Mouse (Mus musculus): ENCODE data around the gene Fxyd7. TPM values are rescaled to one million over a fixed set of nuclear protein-coding genes. Genes with fewer than 3 reads are reported as not detected.

Fxyd7 gene
- polyA plus RNA-seq, 1 experiment, result 99.7 TPM

DNA sequence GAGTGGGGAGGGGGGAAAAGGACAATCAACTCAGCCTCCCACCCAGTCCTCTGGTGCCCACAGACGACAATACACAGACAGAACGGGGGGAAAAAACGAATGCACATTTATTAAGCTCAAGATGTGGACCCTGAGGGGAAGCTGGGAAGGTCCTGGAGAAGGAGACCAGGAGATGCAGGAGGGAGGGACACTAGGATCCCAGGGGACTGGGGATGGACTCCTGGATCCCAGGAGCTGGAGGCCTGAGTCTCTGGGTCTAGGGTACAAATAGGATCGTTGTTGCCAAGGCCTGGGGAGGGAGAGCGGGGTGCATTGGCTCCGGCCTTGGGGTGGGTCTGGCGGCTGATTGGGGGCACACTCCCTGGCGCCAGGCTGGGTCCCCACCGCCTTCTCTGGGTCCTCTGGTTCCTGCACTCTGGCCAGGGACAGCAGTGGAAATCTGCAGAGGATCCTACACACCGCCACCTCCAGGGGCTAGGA lies 8.8 kb downstream of the Fxyd7 start, which contains the start of gene Fxyd5:
Gene Fxyd5, minus strand, starts transcription at position 51 of the 480 bp plus-strand sequence.
- H3K4me1 ChIP-seq (ENCODE audit: control insufficient read depth, insufficient read depth, low read length), result no peaks in the 10 kb centered on the region
- TF ChIP-seq POLR2A (IDR thresholded peaks at IDR 0.05; ENCODE audit: borderline replicate concordance, insufficient read depth, low read length) (no peak), CTCF (IDR thresholded peaks at IDR 0.05; ENCODE audit: borderline replicate concordance, insufficient read depth, low read depth, low read length) (no peak)
- H3K27me3 ChIP-seq (ENCODE audit: control insufficient read depth, insufficient read depth, low read length), result peaks cover 5% of the 10 kb centered on the region; the same call in 1 of the 2 replicates
- no peak within 1 kb of the TSS for H3K27ac ChIP-seq (ENCODE audit: insufficient read depth, low read length)
- 35% methylated on average over 10 of the region's 10 CpGs for WGBS
- no peak within 1 kb of the TSS for H3K4me3 ChIP-seq (replicated peaks; ENCODE audit: insufficient read depth, low read depth, low read length)
- DNase-seq, result no peak

- H3K27me3 ChIP-seq (ENCODE audit: control insufficient read depth, insufficient read depth, low read length), result peaks cover 5% of the 10 kb centered on the region; the same call in 1 of the 2 replicates
- no peak for DNase-seq
- 12% methylated on average over 28 of the region's 28 CpGs for WGBS
Measured at GRCm38 (mm10) chr7:31041662-31042315, 9.5 kb downstream of the Fxyd7 start.

GRCm38 (mm10) chr7:31041023-31041407 lies 10.3 kb downstream of the Fxyd7 start:
- TF ChIP-seq POLR2A (IDR thresholded peaks at IDR 0.05; ENCODE audit: borderline replicate concordance, insufficient read depth, low read length) (no peak), CTCF (IDR thresholded peaks at IDR 0.05; ENCODE audit: borderline replicate concordance, insufficient read depth, low read depth, low read length) (no peak)
- Histone ChIP-seq H3K4me1 (ENCODE audit: control insufficient read depth, insufficient read depth, low read length) (no peaks in the 10 kb centered on the region), H3K4me3 (replicated peaks; ENCODE audit: insufficient read depth, low read depth, low read length) (no peak overlapping the region), H3K27ac (ENCODE audit: insufficient read depth, low read length) (no peak overlapping the region), H3K27me3 (ENCODE audit: control insufficient read depth, insufficient read depth, low read length) (peaks cover 5% of the 10 kb centered on the region; the same call in 1 of the 2 replicates)
- 41% methylated on average over 8 of the region's 8 CpGs for WGBS
- no peak for DNase-seq

More at GRCm38 (mm10) chr7:31041662-31042315, 9.5 kb downstream of the Fxyd7 start:
- no peak overlapping the region for H3K27ac ChIP-seq (ENCODE audit: insufficient read depth, low read length)
- no peak overlapping the region for H3K4me3 ChIP-seq (replicated peaks; ENCODE audit: insufficient read depth, low read depth, low read length)
- TF ChIP-seq CTCF (IDR thresholded peaks at IDR 0.05; ENCODE audit: borderline replicate concordance, insufficient read depth, low read depth, low read length), result no peak
- no peak for TF ChIP-seq POLR2A (IDR thresholded peaks at IDR 0.05; ENCODE audit: borderline replicate concordance, insufficient read depth, low read length)
- no peaks in the 10 kb centered on the region for H3K4me1 ChIP-seq (ENCODE audit: control insufficient read depth, insufficient read depth, low read length)

- TF ChIP-seq CTCF (IDR thresholded peaks at IDR 0.05; ENCODE audit: borderline replicate concordance, insufficient read depth, low read depth, low read length) (no peak), POLR2A (IDR thresholded peaks at IDR 0.05; ENCODE audit: borderline replicate concordance, insufficient read depth, low read length) (no peak)
- no peak overlapping the region for H3K27ac ChIP-seq (ENCODE audit: insufficient read depth, low read length)
- H3K27me3 ChIP-seq (ENCODE audit: control insufficient read depth, insufficient read depth, low read length), result peaks cover 5% of the 10 kb centered on the region; the same call in 1 of the 2 replicates
- 72% methylated on average over 12 of the region's 12 CpGs for WGBS
- no peaks in the 10 kb centered on the region for H3K4me1 ChIP-seq (ENCODE audit: control insufficient read depth, insufficient read depth, low read length)
- no peak overlapping the region for H3K4me3 ChIP-seq (replicated peaks; ENCODE audit: insufficient read depth, low read depth, low read length)
- DNase-seq, result no peak
Measured at GRCm38 (mm10) chr7:31040281-31041022, 10.8 kb downstream of the Fxyd7 start.

DNA sequence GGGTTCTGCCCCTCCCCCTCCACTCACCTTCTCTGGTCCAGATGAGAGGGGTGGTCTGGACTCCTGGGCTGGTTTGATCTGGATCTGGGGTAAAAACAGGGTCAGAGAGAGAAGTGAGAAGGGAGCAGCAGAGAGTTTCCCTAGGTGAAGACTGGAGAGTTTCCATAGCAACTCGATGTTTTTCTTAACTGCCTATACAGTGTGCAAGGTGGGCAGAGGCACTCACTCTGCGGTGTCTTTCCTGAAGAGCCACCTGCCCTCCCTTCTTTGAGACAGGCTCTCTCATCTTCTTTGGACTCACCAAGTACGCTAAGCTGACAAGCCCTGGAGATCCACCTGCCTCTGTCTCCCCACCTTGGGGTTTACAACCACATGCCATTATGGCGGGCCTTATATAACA lies 12.3 kb downstream of the Fxyd7 start:
- no peak overlapping the region for H3K4me3 ChIP-seq (replicated peaks; ENCODE audit: insufficient read depth, low read depth, low read length)
- 88% methylated on average over 4 of the region's 4 CpGs for WGBS
- no peak for TF ChIP-seq CTCF (IDR thresholded peaks at IDR 0.05; ENCODE audit: borderline replicate concordance, insufficient read depth, low read depth, low read length)
- no peak for TF ChIP-seq POLR2A (IDR thresholded peaks at IDR 0.05; ENCODE audit: borderline replicate concordance, insufficient read depth, low read length)
- no peak overlapping the region for H3K27ac ChIP-seq (ENCODE audit: insufficient read depth, low read length)
- H3K4me1 ChIP-seq (ENCODE audit: control insufficient read depth, insufficient read depth, low read length), result 0 out of 2 replicates have a peak, but pooled peaks cover 2% of the 10 kb centered on the region
- H3K27me3 ChIP-seq (ENCODE audit: control insufficient read depth, insufficient read depth, low read length), result peaks cover 2% of the 10 kb centered on the region; the same call in 1 of the 2 replicates
- DNase-seq, result no peak

- TF ChIP-seq POLR2A (IDR thresholded peaks at IDR 0.05; ENCODE audit: borderline replicate concordance, insufficient read depth, low read length), result no peak
- no peak for TF ChIP-seq CTCF (IDR thresholded peaks at IDR 0.05; ENCODE audit: borderline replicate concordance, insufficient read depth, low read depth, low read length)
- Histone ChIP-seq H3K4me1 (ENCODE audit: control insufficient read depth, insufficient read depth, low read length) (0 out of 2 replicates have a peak, but pooled peaks cover 2% of the 10 kb centered on the region), H3K27ac (ENCODE audit: insufficient read depth, low read length) (no peak overlapping the region), H3K27me3 (ENCODE audit: control insufficient read depth, insufficient read depth, low read length) (peaks cover under 1% of the 10 kb centered on the region; the same call in 1 of the 2 replicates), H3K4me3 (replicated peaks; ENCODE audit: insufficient read depth, low read depth, low read length) (no peak overlapping the region)
- 56% methylated on average over 2 of the region's 2 CpGs for WGBS
- DNase-seq, result no peak
Measured at GRCm38 (mm10) chr7:31037675-31038074, 13.6 kb downstream of the Fxyd7 start.

DNA sequence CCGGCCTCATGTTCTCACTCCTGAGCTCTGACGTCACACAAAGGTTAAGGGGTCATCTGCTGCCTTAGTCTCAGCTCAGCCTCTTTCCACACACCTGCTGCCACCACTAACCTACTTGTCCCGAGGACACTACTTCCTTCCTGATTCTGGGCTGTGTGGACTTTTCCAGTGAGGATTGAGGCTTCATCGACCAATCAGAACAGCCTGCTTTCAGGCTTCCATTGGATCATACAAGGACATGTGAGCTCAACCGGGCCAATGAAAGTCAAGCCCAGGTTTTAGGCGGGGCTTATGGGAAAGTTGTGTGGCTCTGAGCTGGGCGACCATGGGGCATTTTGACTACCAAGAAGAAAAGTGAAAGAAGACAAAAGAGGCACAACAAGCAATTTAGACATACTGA lies 14.3 kb downstream of the Fxyd7 start:
- 84% methylated on average over 7 of the region's 7 CpGs for WGBS
- no peak for DNase-seq
- no peak overlapping the region for H3K27ac ChIP-seq (ENCODE audit: insufficient read depth, low read length)
- no peak overlapping the region for H3K4me3 ChIP-seq (replicated peaks; ENCODE audit: insufficient read depth, low read depth, low read length)
- H3K27me3 ChIP-seq (ENCODE audit: control insufficient read depth, insufficient read depth, low read length), result no peaks in the 10 kb centered on the region; the same call in 1 of the 2 replicates
- TF ChIP-seq POLR2A (IDR thresholded peaks at IDR 0.05; ENCODE audit: borderline replicate concordance, insufficient read depth, low read length) (no peak), CTCF (IDR thresholded peaks at IDR 0.05; ENCODE audit: borderline replicate concordance, insufficient read depth, low read depth, low read length) (no peak)
- H3K4me1 ChIP-seq (ENCODE audit: control insufficient read depth, insufficient read depth, low read length), result 0 out of 2 replicates have a peak, but pooled peaks cover 2% of the 10 kb centered on the region

All from cerebellum, adult 2 months (tissue).